Mouse (Mus musculus): ENCODE results near the gene Mstn. TPM values are rescaled to one million over a fixed set of nuclear protein-coding genes. Genes with fewer than 3 reads are reported as not detected.

Mstn gene
- polyA plus RNA-seq, 1 experiment from 2014 or later = 0.52 TPM

GRCm38 (mm10) chr1:53061871-53062608 is 600 bp downstream of the Mstn start:
- Histone ChIP-seq H3K4me3 (no peak overlapping the region), H3K4me1 (peaks cover 19% of the 10 kb centered on the region), H3K27ac (replicated peaks) (peak overlapping the region; percentile 54), H3K9me3 (no peaks in the 10 kb centered on the region), H3K9ac (replicated peaks) (no peak overlapping the region), H3K4me2 (replicated peaks) (peak overlapping the region; percentile 31), H3K36me3 (no peaks in the 10 kb centered on the region), H3K27me3 (no peaks in the 10 kb centered on the region)
- ATAC-seq (replicated peaks) = peak; percentile 90
- WGBS = 40% methylated on average over 13 of the region's 13 CpGs

- WGBS = 85% methylated on average over 4 of the region's 4 CpGs
- H3K27ac ChIP-seq (replicated peaks) = no peak overlapping the region
- no peaks in the 10 kb centered on the region for H3K27me3 ChIP-seq
Measured at GRCm38 (mm10) chr1:53063921-53064320, 2.5 kb downstream of the Mstn start.

GRCm38 (mm10) chr1:53069726-53070514 is 8.5 kb downstream of the Mstn start:
- Histone ChIP-seq H3K4me3 (no peak overlapping the region), H3K36me3 (no peaks in the 10 kb centered on the region), H3K9ac (replicated peaks) (no peak overlapping the region), H3K4me1 (no peaks in the 10 kb centered on the region), H3K4me2 (replicated peaks) (no peak overlapping the region), H3K9me3 (no peaks in the 10 kb centered on the region), H3K27ac (replicated peaks) (no peak overlapping the region), H3K27me3 (no peaks in the 10 kb centered on the region)
- 62% methylated on average over 5 of the region's 5 CpGs for WGBS
- no peak for ATAC-seq (replicated peaks)

More at GRCm38 (mm10) chr1:53063921-53064320, 2.5 kb downstream of the Mstn start:
- Histone ChIP-seq H3K4me2 (replicated peaks) (no peak overlapping the region), H3K4me3 (no peak overlapping the region), H3K4me1 (peaks cover 19% of the 10 kb centered on the region), H3K9ac (replicated peaks) (no peak overlapping the region), H3K36me3 (no peaks in the 10 kb centered on the region), H3K9me3 (no peaks in the 10 kb centered on the region)
- ATAC-seq (replicated peaks) = no peak

- WGBS = 88% methylated on average over 1 of the region's 1 CpGs
- H3K27me3 ChIP-seq = no peaks in the 10 kb centered on the region
- H3K36me3 ChIP-seq = no peaks in the 10 kb centered on the region
- H3K9ac ChIP-seq (replicated peaks) = no peak overlapping the region
- H3K9me3 ChIP-seq = no peaks in the 10 kb centered on the region
- ATAC-seq (replicated peaks) = no peak
- H3K4me2 ChIP-seq (replicated peaks) = no peak overlapping the region
- H3K4me3 ChIP-seq = no peak overlapping the region
- no peak overlapping the region for H3K27ac ChIP-seq (replicated peaks)
- no peaks in the 10 kb centered on the region for H3K4me1 ChIP-seq
Measured at GRCm38 (mm10) chr1:53070664-53071175, 9.3 kb downstream of the Mstn start.

DNA sequence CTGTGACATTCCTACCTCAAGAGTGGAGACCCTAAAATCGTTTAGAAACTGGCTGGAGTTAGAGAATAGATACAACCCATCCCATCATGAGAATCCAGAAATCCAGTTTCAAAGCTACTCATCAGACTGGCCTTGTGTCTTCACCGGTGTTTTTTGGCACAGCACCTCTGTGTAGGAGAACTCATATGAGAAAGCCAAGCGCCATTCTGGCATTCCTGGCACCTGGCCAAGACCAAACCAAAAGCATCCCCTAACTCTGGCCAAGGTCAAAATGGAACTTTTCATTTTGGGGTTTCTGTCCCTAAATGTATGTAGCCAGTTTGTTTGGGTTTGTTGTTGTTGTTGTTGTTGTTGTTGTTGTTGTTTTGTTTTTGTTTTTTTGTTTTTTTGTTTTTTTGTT is 15.2 kb downstream of the Mstn start:
- Histone ChIP-seq H3K27ac (replicated peaks) (no peak overlapping the region), H3K4me2 (replicated peaks) (no peak overlapping the region), H3K36me3 (no peaks in the 10 kb centered on the region), H3K9me3 (no peaks in the 10 kb centered on the region), H3K4me3 (no peak overlapping the region), H3K27me3 (no peaks in the 10 kb centered on the region), H3K4me1 (no peaks in the 10 kb centered on the region), H3K9ac (replicated peaks) (no peak overlapping the region)
- ATAC-seq (replicated peaks) = no peak
- WGBS = 75% methylated on average over 3 of the region's 3 CpGs

GRCm38 (mm10) chr1:53079876-53080275 is 18.4 kb downstream of the Mstn start:
- Histone ChIP-seq H3K4me2 (replicated peaks) (no peak overlapping the region), H3K4me3 (no peak overlapping the region), H3K9me3 (no peaks in the 10 kb centered on the region), H3K9ac (replicated peaks) (no peak overlapping the region), H3K4me1 (no peaks in the 10 kb centered on the region), H3K27ac (replicated peaks) (no peak overlapping the region), H3K36me3 (no peaks in the 10 kb centered on the region), H3K27me3 (no peaks in the 10 kb centered on the region)
- no peak for ATAC-seq (replicated peaks)
- WGBS = 81% methylated on average over 2 of the region's 2 CpGs

DNA sequence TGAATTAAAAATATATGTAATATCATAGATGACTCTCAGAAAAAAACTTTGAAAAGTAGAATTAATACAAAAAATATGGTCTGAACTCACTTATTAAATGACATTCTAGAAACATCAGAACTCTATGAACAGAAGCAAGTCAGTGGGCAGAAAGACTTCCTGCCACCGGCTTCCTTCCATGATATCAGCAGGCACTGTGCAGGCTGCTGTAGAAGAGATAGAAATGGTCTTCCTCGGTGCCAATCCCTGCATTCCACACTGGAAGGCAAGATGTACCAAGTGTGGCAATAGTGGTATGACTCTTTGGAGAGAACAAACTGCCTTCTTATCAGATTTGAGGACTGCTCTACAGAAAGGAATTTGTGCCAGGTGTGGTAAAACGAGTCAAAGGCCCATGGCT is 19.2 kb downstream of the Mstn start:
- Histone ChIP-seq H3K4me2 (replicated peaks) (no peak overlapping the region), H3K4me3 (no peak overlapping the region), H3K9me3 (no peaks in the 10 kb centered on the region), H3K27ac (replicated peaks) (no peak overlapping the region), H3K9ac (replicated peaks) (no peak overlapping the region), H3K27me3 (no peaks in the 10 kb centered on the region), H3K4me1 (no peaks in the 10 kb centered on the region), H3K36me3 (no peaks in the 10 kb centered on the region)
- 78% methylated on average over 3 of the region's 3 CpGs for WGBS
- ATAC-seq (replicated peaks) = no peak

DNA sequence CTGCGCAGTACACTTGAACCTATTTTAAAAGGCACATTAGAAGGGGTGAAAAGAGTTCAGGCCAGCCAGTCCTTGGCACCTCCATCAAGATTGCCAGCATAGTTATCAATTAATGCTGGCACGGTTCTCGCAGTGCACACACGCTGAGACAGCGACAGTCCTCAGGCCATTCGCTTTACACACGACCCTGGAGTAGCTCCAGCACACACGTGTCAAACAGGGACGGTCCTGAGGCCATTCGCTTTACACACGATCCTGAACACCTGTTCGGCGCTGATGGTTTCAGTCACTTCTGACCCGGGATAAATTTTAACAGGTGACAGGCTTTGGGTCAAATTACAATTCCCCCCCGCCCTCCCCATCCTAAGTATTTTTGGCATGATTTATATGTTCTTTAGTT is 23.8 kb downstream of the Mstn start:
- H3K27me3 ChIP-seq = no peaks in the 10 kb centered on the region
- no peak for ATAC-seq (replicated peaks)
- no peaks in the 10 kb centered on the region for H3K4me1 ChIP-seq
- H3K4me2 ChIP-seq (replicated peaks) = no peak overlapping the region
- H3K4me3 ChIP-seq = no peak overlapping the region
- no peaks in the 10 kb centered on the region for H3K9me3 ChIP-seq
- H3K9ac ChIP-seq (replicated peaks) = no peak overlapping the region
- H3K27ac ChIP-seq (replicated peaks) = no peak overlapping the region
- no peaks in the 10 kb centered on the region for H3K36me3 ChIP-seq
- 82% methylated on average over 15 of the region's 15 CpGs for WGBS

DNA sequence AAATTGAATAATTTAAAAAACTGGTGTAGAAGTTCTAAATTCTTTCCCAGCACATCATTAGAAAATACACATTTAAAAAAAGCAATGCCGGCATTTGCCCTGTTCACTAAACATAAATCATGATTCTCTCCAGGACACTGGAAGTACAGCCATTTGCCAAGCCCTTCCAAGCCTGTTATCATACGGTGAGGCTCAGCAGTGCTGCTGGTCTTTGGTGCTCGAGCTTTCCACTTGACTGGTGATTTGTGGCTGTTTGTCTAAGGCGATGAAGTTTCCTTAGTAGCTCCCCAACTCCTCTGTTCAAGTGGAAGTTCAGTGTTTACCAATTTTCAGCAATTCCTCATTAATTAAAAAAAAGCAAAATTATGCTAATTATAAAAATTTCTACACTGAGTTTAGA is 24.6 kb downstream of the Mstn start:
- H3K27ac ChIP-seq (replicated peaks) = no peak overlapping the region
- H3K27me3 ChIP-seq = no peaks in the 10 kb centered on the region
- no peak for ATAC-seq (replicated peaks)
- H3K9ac ChIP-seq (replicated peaks) = no peak overlapping the region
- no peak overlapping the region for H3K4me3 ChIP-seq
- no peaks in the 10 kb centered on the region for H3K36me3 ChIP-seq
- H3K9me3 ChIP-seq = no peaks in the 10 kb centered on the region
- H3K4me2 ChIP-seq (replicated peaks) = no peak overlapping the region
- H3K4me1 ChIP-seq = no peaks in the 10 kb centered on the region
- WGBS = 61% methylated on average over 4 of the region's 4 CpGs

DNA sequence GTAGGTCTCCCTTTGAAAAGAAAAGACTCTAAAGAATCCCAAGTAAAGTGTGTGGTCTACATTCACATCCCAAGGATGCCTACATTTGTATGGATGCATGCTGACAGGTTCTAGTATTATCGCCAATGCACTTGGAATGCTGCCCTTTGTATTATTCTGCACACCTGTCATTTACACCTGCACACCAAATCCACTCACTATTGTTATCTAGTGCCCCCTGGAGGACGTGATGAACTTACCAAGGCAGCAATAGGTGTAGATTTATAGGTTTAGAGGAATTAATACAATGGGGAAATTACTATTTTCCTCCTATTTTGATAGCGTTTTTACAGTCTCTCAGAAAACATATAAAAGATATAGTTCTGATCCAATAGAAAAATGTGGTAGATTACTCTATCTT is 31.7 kb downstream of the Mstn start:
- H3K27ac ChIP-seq (replicated peaks) = no peak overlapping the region
- no peaks in the 10 kb centered on the region for H3K27me3 ChIP-seq
- H3K9me3 ChIP-seq = no peaks in the 10 kb centered on the region
- ATAC-seq (replicated peaks) = no peak
- no peaks in the 10 kb centered on the region for H3K36me3 ChIP-seq
- WGBS = 43% methylated on average over 3 of the region's 3 CpGs
- no peak overlapping the region for H3K4me2 ChIP-seq (replicated peaks)
- no peaks in the 10 kb centered on the region for H3K4me1 ChIP-seq
- no peak overlapping the region for H3K4me3 ChIP-seq
- H3K9ac ChIP-seq (replicated peaks) = no peak overlapping the region

DNA sequence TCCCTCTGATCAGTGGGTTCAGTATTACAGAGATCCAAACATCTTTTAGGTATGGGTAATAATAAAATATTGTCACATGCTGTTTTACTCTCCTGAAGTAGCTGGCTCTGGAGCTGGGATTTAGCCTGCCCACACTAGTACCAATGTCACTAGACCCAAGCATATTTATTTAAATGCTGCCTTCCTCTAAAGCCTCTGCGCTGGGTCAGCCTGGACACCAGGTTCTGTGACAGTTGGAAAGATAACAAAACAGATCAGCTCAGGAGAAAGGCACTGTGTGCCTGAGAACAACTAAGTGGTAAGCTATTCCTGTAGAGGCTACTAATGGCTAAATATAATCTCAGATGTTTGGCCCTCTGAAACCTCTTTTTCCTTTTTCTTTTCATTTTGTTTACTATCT is 49.1 kb downstream of the Mstn start:
- Histone ChIP-seq H3K36me3 (no peaks in the 10 kb centered on the region), H3K4me2 (replicated peaks) (no peak overlapping the region), H3K4me3 (no peak overlapping the region), H3K9me3 (no peaks in the 10 kb centered on the region), H3K4me1 (no peaks in the 10 kb centered on the region), H3K27ac (replicated peaks) (no peak overlapping the region), H3K9ac (replicated peaks) (no peak overlapping the region), H3K27me3 (no peaks in the 10 kb centered on the region)
- ATAC-seq (replicated peaks) = no peak
- 95% methylated on average over 1 of the region's 1 CpGs for WGBS
